Mouse (Mus musculus) kidney, adult 11 months (tissue): Measurements from ENCODE around the gene Siglece.
A peak's percentile ranks its signal among the peaks of the same experiment; 100 is the strongest.

ENCODE experiments used
- DNase-seq: peaks from one replicate; pipeline ENCODE4 v3.0.0; 2022

The Siglece gene

GRCm38 (mm10) chr7:43625065-43625464, 34.9 kb downstream of the Siglece start:
- no peak for DNase-seq

DNA sequence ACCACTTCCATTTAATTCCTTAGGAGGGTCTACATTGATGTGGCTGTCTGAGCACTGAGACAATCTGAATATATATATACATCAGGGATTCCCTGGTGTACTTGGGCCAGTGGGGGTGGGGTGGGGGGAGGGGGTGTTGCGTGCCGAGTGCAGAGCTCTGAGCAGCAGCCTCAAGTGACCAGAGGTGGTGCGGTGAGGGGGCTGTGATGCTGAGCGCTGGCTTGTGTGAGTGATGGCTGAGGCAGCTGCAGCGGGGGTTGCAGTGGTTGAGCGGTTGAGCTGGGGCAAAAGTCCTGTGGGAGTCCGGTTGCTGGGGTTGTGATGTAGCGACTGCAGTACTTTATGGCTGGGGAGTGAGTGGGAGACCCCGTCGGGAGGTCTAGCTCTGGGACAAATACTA, 36.1 kb downstream of the Siglece start:
- DNase-seq, result no peak

DNA sequence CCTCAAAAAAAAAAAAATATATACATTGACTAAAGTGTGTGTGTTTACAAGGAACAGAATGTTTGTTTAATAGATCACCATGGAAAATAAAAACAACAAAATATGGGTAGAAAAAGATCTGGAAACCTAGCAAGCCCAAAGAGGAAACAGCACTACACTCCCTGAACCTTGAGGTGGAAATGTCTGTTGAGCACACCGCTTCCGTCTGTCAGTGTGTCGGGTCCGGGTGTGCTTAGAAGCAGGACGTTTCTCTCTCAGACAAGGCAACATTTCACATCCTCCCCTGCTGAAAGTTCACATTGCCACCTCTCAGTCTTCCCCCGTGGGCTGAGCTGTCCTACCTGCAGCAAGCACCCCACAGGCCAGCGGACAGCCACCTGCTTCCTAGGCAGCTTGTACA, 37.0 kb downstream of the Siglece start:
- DNase-seq, result no peak

DNA sequence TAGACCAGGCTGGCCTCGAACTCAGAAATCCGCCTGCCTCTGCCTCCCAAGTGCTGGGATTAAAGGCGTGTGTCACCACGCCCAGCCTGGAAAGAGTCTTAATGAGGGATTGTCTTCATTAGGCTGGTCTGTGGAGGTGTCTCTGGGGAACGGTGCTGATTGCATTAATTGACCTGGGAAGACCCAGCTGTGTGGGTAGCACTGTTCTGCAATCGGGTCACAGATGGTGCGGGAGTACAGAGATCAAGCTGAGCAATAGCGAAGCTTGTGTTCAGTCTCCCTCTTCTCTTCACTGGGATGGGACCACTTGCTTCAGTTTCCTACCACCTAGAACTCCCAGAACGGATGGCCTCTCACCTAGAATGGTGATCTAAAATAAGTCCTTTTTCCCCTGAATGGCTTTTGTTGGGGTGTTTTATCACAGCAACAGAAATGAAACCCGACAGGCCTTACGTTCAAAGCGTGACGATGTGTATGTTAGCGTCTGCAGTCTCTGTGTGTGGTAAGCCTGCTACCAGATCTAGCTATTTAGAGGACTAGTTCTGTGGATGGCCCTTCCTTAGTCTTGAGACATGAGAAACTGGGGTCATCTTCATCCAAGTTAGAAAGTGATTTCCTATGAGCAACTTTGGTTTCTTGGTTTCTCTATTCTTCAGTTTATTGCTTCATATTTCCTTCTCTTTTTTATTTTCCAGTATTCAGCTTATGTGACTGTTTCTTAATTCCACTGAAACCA, 46.0 kb downstream of the Siglece start:
- no peak for DNase-seq

DNA sequence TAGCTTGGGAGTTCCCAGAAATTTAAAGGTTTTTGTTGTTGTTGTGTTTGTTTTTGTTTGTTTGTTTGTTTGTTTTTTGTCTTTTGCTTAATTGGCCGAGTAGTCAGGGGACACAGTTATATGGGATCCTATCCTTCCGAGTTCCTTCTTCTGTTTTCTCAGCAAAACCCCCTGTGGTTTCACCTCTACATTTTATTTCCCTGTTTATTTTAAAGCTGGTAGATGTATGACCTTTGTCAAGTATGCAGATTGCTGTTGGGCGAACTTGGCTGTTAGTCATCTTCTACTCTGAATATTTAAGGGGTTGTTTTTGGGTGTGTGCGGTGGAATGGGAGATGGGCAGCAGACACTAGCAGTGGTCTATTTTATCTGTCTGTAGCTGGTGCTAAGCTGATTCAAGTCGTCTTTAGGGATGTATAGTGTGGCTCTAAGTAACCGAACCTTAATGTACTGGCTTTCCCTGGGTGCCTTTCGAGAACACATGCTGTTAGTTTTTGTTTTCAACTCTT, 51.6 kb downstream of the Siglece start:
- DNase-seq, result no peak

DNA sequence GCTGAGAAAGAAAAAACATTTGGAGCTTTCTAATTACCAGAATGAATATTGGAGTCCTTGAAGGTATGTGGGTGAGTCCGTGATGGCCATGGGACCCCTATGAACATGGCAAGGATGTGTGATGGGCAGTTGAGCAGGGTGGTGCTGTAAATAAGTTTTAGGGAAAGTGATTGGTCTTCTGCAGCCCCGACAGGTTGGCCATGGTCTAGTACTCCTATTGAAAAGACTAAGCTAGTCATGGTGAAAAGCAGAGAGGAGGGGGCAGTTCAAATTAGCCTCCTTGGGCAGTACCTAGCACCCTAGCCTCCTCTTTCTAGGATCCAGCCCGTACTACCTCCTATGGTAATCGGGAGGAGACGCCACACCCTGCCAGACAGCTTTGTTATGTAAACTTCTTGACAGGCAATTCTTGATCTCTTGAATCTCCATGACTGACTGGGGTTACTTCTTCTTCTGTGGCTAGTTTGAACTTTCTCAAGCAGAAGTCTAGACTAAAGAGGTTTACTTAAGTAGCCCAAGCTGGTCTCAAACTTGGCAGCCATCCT, 52.1 kb downstream of the Siglece start:
- no peak for DNase-seq

- DNase-seq, result peak; percentile 28
Measured at GRCm38 (mm10) chr7:43606896-43607742, 52.8 kb downstream of the Siglece start, which contains the start of gene Zfp819. TSS of gene Zfp819 (plus strand) at chr7:43607169.

- DNase-seq, result no peak
Measured at GRCm38 (mm10) chr7:43601884-43602283, 58.1 kb downstream of the Siglece start.
